Mouse (Mus musculus): ENCODE results near the gene Ppp1r3d.

Ppp1r3d gene

DNA sequence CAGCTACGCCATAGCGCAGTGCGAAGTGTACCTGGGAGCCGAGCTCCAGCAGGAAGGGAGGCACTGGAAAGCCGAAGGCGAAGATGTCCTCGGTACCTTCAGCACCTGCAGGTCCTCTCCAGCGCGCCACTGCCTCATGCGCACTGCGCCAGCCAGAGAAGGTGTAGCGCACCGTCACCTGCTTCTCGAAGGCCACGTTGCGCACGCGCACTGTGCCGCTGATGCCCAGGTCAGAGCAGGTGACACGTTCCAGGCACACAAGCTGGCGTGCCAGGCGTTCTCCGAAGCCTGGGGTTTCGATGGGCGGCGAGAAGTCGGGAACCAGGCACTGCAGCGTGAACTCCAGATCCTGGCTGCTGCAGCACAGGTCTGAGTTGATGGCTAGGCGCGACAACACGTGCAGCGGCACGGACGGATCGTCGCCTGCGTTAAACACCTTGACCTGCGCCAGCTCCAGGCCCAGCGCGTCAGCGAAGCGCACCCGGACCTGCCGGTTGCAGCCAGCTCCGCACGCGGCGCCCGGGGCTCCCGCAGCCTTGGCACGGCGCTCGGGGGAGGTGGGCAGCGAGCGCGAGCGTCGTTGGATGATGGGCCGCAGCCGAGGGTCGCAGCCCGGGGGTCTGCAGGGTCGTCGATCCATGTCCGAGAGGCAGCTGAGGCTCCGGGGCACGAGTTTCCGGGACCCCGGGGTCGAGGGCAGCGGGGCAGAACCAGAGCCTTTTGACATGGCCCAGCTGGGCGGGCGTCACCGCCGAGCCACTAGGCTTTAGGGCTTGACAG lies 601 bp downstream of the Ppp1r3d start:
- peak; percentile 68 for DNase-seq (ENCODE audit: low read depth, low spot score)

DNA sequence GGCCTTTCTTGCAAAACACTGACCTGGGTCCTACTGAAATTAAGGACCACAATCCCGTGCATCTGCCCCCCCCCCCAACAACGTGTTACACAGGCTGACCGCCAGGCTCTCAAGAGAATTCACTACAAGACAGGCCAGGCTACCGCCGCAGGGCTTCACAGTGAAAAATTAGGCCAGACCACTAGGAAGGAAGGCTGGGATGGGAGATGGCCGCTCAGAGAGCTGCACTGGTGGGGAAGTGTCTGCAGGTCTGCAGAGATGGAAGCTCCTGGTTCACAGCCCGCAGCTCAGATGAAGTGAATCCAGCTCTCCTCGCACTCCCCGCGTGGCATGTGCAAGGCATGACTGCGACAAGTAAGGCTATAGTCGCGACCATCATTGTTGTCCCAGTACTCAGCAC lies 1.2 kb downstream of the Ppp1r3d start:
- no peak for DNase-seq (ENCODE audit: low read depth, low spot score)

DNA sequence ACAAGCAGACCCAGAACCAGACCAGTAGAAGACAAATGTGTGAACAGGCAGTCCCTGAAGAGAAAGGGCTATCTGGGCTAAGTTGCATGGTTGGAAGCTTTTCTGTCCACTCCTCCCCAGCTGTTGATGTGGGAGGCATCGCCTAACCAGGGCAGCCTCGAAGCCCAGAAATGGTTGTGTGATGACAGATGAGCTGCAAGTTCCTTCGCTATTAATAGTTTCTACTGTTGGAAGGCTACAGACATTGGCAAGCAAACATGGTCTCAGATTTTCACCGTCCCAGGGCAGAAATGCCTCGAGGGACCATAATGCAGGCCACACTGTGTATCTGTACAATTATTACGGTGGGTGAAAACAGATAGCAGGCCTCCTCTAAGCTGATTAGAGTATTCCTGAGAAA lies 1.7 kb downstream of the Ppp1r3d start:
- peak; percentile 78 for DNase-seq (ENCODE audit: low read depth, low spot score)

DNA sequence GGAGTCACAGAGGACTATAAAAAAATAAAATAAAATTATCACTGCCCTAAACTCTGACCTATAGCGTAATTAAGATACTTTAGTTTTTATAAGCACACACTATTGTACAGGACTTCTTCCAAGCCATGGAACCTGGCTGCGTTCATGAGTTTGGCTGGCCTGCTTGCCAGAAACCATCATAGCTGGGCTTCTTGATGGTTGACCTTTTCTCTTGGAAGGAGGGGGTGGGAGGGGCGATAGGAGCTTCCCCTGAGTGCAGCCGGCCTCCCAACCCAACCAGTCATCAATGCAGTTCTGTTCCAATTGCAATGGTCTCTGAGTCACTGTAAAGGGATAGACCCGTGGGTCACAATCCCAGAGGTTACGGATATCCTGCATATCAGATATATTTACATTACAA lies 4.0 kb downstream of the Ppp1r3d start:
- DNase-seq (ENCODE audit: low read depth, low spot score), result no peak

DNA sequence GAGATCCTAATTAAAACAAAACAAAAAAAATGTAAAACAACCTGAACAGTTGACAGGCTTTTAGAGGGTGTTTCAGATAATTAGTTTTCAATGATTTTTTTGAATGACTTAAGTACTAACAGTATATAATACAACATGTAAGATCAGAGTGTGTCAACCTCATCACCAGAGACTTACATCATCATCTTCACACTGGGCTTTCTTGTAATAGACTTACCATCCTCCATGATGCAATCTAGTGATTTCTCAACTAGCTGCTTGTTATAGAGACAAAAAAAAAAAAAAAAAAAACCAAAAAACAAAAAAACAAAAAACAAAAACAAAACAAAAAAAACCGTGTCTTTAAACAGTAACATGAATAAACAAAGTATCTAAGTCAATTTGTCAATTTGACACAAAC lies 5.2 kb downstream of the Ppp1r3d start:
- DNase-seq (ENCODE audit: low read depth, low spot score), result no peak

DNA sequence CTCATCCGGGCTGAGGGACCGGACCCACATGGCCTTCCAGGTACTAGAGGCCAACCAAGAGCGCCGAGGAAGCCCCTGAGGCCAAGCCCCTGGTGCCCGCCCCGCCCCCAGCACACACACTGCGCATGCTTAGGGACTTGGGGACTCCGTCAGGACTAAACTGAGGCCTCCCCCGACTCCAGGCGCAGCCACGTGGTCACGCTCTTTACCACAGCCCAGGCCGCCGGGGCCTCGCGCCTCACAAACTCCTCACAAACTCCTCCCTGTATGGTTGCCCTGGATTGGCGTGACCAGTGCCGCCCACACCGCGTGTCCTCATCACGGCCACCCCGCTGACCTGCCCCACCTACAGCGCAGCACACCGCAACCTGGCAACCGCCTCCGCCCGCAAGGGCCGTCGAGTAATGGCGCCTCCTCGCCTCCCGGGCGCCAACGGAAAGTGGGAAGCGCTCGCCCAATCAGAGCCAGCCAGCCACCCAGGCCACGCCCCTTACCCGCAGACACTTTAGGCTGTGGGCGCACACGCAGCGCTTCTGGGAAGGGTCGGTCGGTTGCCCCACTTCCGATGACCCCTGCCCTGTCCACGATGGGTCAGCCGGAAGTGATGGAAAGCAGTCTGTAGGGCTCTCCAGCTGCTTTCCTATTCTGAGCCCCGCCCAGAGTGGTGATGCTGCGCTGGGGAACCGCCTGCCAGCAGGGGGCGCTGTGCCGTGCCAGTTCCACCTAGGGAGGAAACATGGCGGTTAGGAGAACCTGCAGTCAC lies 7.0 kb downstream of the Ppp1r3d start, which contains the start of gene Sycp2:
TSS of gene Sycp2 (minus strand) at position 633 of the 763 bp plus-strand sequence.
- DNase-seq (ENCODE audit: low read depth, low spot score), result no peak
